Mouse (Mus musculus) v-Abl transformed pro-B cells (cell line): ENCODE results near the gene Zdhhc11.

Experiments used
- in situ Hi-C, 2 experiments: fragments of 400-800 bp; cut with MboI; formaldehyde crosslinking; loops; one replicate each; pipeline ENCODE4 v1.15.1; 2025; ENCODE audit not compliant: unreplicated experiment in 2 of 2

The Zdhhc11 gene

GRCm38 (mm10) chr13:73963551-73963950 is at the start of gene Zdhhc11:
Gene Zdhhc11 (plus strand): TSS chr13:73963851.
- in situ Hi-C loops, result loop anchor here in 1 of 2 experiments (25.0 kb wide), 1 partner anchor 574 kb away; no protein-coding TSS in a partner anchor

GRCm38 (mm10) chr13:73932201-73932600 is 31.4 kb upstream of the Zdhhc11 start:
- in situ Hi-C loops, result no loop called here

- in situ Hi-C loops, result no loop called here
Measured at GRCm38 (mm10) chr13:73936938-73937320, 26.7 kb upstream of the Zdhhc11 start.

- in situ Hi-C loops, result no loop called here
Measured at GRCm38 (mm10) chr13:73937321-73938176, 26.1 kb upstream of the Zdhhc11 start, which contains the start of the genes Trip13 and Brd9. Gene Trip13 (minus strand): TSS chr13:73937784. Gene Brd9 (plus strand): TSS chr13:73937811.

- in situ Hi-C loops, result no loop called here
Measured at GRCm38 (mm10) chr13:73938177-73938560, 25.5 kb upstream of the Zdhhc11 start.

- in situ Hi-C loops, result no loop called here
Measured at GRCm38 (mm10) chr13:73939101-73939500, 24.6 kb upstream of the Zdhhc11 start.

GRCm38 (mm10) chr13:73944606-73945005 is 19.0 kb upstream of the Zdhhc11 start:
- in situ Hi-C loops, result no loop called here

GRCm38 (mm10) chr13:73953551-73954130 is 10.0 kb upstream of the Zdhhc11 start:
- in situ Hi-C loops, result loop anchor here in 1 of 2 experiments (25.0 kb wide), 1 partner anchor 584 kb away; no protein-coding TSS in a partner anchor

- in situ Hi-C loops, result loop anchor here in 1 of 2 experiments (25.0 kb wide), 1 partner anchor 583 kb away; no protein-coding TSS in a partner anchor
Measured at GRCm38 (mm10) chr13:73954666-73955065, 9.0 kb upstream of the Zdhhc11 start.

- in situ Hi-C loops, result loop anchor here in 1 of 2 experiments (25.0 kb wide), 1 partner anchor 582 kb away; no protein-coding TSS in a partner anchor
Measured at GRCm38 (mm10) chr13:73955531-73955930, 8.1 kb upstream of the Zdhhc11 start.

GRCm38 (mm10) chr13:73960117-73960652 is 3.5 kb upstream of the Zdhhc11 start:
- in situ Hi-C loops, result loop anchor here in 1 of 2 experiments (25.0 kb wide), 1 partner anchor 577 kb away; no protein-coding TSS in a partner anchor

- in situ Hi-C loops, result loop anchor here in 1 of 2 experiments (25.0 kb wide), 1 partner anchor 576 kb away; no protein-coding TSS in a partner anchor
Measured at GRCm38 (mm10) chr13:73961177-73961576, 2.5 kb upstream of the Zdhhc11 start.

GRCm38 (mm10) chr13:73970545-73971448 is 7.1 kb downstream of the Zdhhc11 start:
- in situ Hi-C loops, result loop anchor here (5.0 to 25.0 kb wide), 4 partner anchors 124 to 567 kb away; no protein-coding TSS in a partner anchor

GRCm38 (mm10) chr13:73974523-73974922 is 10.9 kb downstream of the Zdhhc11 start:
- in situ Hi-C loops, result loop anchor here (5.0 to 25.0 kb wide), 4 partner anchors 120 to 563 kb away; no protein-coding TSS in a partner anchor

- in situ Hi-C loops, result loop anchor here in 1 of 2 experiments (10.0 kb wide), 1 partner anchor 118 kb away; no protein-coding TSS in a partner anchor
Measured at GRCm38 (mm10) chr13:73976935-73977334, 13.3 kb downstream of the Zdhhc11 start.

- in situ Hi-C loops, result no loop called here
Measured at GRCm38 (mm10) chr13:73990325-73990724, 26.7 kb downstream of the Zdhhc11 start.

- in situ Hi-C loops, result no loop called here
Measured at GRCm38 (mm10) chr13:73990761-73991160, 27.1 kb downstream of the Zdhhc11 start.

GRCm38 (mm10) chr13:73991267-73991666 is 27.6 kb downstream of the Zdhhc11 start:
- in situ Hi-C loops, result no loop called here

- in situ Hi-C loops, result no loop called here
Measured at GRCm38 (mm10) chr13:73996456-73996855, 32.8 kb downstream of the Zdhhc11 start.

- in situ Hi-C loops, result no loop called here
Measured at GRCm38 (mm10) chr13:74000519-74000918, 36.9 kb downstream of the Zdhhc11 start.
